Mouse (Mus musculus): Measurements from ENCODE around the gene Sh3rf3.

DNA sequence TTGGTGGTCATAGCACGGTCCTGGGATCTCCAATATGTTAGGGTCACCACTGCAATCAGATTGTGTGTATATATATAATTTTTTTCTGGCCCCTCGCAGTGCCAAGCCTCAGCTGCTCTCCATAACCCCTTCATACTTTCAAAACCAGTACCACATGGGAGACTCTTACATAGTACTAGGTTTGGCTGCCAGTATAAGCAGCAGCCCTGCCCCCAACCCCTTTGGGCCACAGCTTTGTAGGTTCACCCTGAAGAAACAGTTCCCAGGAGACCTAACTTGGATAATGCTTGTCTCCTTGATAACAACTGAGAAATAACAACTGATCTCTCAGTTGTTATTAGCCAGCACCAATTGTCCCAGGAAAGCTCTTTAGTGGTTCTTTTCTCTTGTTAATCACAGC lies 69.6 kb downstream of the Sh3rf3 start:
- TF ChIP-seq CTCF (IDR thresholded peaks at IDR 0.05; ENCODE audit: extremely low read depth, insufficient read depth, insufficient read length, insufficient replicate concordance) (no peak), POLR2A (IDR thresholded peaks at IDR 0.05; ENCODE audit: low read depth, low read length) (no peak)

All from spleen, adult 2 months (tissue).